Mouse (Mus musculus) brain, embryonic 14.5 days (tissue): ENCODE results near the gene Ttc8.

Experiments
- CTCF ChIP-seq: fragments of 200-500 bp; IDR thresholded peaks from 2 replicates; pipeline ENCODE4 v1.5.1; 2012; ENCODE audit warnings: inconsistent platforms, mild to moderate bottlenecking, moderate library complexity, borderline replicate concordance; ENCODE audit not compliant: insufficient read depth, insufficient read length; ENCODE audit errors: extremely low read depth
- POLR2A ChIP-seq: fragments of 200-500 bp; IDR thresholded peaks from 2 replicates; pipeline ENCODE4 v1.6.1; 2012; ENCODE audit warnings: mild to moderate bottlenecking, inconsistent platforms, borderline replicate concordance; ENCODE audit not compliant: poor library complexity, insufficient read depth, insufficient read length, severe bottlenecking; ENCODE audit errors: extremely low read depth

GRCm38 (mm10) chr12:98974157-98974804 lies 53.9 kb downstream of the Ttc8 start:
- no peak for TF ChIP-seq POLR2A
- TF ChIP-seq CTCF, result no peak
